Mouse (Mus musculus) frontal cortex, postnatal 36 days (tissue): ENCODE results near the gene Gm10135.
"Not testable (repeated sequence)": the region's sequence is repeated elsewhere in the genome, so short reads cannot be mapped to it uniquely, and the experiment has no call there.

Source experiments
- DNase-seq, 2 experiments: peaks; one replicate each; pipeline ENCODE4 v3.0.0; 2022; ENCODE audit warnings: low spot score in 2 of 2

The Gm10135 gene

GRCm38 (mm10) chr5:72960096-72960495 is 14.4 kb downstream of the Gm10135 start:
- DNase-seq: no peak

GRCm38 (mm10) chr5:72957281-72957680 is 17.2 kb downstream of the Gm10135 start:
- no peak for DNase-seq

DNA sequence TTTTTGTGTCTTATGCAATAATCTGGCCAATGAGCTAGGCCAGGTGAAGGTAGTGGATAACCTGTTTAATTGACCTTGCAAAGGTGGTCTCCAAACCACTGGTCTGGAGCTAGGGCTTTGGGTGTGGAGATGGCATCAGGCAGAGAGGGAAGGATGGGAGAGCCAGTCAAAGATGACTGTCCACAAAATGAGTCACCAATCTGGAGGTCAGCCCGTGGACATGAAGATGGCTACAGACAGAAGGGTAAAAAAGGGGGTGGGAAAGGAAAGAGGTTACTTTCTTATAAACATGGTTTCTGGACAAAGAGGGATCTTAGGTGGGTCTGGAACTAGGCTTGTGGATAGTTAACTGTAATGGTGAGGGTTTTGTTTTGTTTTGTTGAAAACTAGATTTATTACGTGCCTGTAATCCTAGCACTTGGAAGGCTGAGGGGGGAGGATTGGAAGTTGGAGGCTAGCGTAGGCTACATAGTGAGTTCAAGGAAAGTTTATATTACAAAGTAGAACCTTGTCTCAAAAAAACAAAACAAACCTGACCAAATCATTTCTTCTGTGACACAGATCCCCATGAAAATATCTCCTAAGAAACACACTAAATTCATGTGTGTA is 20.4 kb downstream of the Gm10135 start:
- DNase-seq: no peak

DNA sequence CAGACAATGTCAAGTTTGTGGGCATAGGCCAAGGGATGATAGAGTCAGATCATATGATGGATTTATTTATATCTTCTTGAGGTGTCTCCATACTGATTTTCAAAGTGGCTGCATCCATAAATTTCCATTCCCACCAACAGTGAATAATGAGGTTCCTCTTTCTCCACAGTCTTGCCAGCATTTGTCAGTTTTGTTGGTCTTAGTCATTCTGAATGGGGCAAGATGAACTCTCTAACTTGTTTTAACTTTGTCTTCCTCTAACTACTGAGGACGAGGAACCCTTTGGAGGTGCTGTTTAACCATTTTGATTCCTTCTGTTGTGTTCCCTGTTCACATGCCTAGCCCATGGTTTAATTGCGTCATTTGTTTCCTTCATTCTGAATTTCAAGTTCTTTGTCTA is 24.2 kb downstream of the Gm10135 start:
- no peak for DNase-seq

DNA sequence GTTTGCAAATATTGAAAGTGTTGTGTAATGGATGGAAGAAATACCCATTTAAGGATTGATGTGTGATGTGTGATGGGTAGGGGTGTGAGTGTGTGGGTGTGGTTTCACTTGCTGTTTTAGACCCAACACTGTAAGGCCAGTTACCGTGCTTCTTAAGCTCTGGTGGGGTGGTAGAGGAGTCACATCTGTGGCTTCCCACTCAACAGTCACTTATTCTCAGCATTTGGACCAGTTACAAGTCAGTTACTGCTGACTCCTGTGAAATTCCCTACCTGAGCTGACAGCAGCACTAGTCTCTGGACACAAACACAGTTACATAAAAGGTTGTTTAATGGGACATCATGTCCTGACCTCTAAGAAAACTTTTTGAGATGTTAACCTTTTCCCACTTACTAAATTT is 26.4 kb downstream of the Gm10135 start:
- peak in 1 of 2 experiments; percentile 39 for DNase-seq

- DNase-seq: no peak
Observed at GRCm38 (mm10) chr5:72940906-72941432, 33.5 kb downstream of the Gm10135 start.

DNA sequence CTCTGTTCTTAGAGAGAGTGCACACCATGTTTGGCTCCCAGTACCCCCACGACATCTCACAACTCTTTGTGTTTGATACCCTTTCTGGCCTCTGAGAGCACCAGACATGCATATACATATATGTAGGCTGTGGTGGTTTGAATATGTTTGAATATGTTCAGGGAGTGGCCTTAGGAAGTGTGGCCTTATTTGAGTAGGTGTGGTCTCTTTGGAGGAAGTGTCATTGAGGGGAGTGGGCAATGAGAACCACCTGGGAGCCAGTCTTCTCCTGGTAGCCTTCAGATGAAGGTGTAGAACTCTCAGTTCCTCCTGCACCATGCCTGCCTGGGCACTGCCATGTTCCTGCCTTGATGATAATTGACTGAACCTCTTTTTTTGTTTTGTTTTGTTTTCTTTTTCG is 35.2 kb downstream of the Gm10135 start:
- no peak for DNase-seq

- DNase-seq: not testable (repeated sequence)
Observed at GRCm38 (mm10) chr5:72938421-72938820, 36.1 kb downstream of the Gm10135 start.

DNA sequence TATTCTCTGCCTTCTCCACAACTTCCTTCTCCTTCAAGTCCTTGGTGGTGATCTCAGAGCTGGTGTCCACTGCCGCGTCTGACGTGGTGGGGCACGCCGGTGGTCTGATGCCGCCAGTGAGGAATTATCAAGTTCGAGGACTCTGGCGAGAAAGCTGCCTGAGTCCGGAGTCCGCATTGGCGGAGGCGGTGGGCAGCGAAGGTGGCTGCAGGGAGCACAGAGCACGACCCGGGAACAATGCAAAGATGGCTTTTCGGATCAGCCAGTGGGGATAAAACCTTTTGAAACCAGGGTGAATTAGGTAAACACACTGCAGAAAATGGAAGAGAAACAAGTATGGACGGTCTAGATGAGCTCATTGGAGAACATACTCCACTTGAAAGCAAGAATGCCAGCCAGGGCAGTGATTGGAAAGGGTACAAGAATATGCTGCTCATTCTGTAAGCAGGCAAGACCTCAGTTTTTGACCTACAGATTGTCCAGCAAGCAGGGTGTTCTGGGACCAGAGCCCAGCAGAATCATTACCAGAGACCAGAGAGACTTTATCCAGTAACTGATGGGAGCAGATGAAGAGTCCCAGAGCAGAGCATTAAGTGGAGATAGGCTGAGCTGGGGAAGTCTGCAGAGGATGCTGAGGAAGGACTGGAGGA is 41.4 kb downstream of the Gm10135 start:
- no peak for DNase-seq

DNA sequence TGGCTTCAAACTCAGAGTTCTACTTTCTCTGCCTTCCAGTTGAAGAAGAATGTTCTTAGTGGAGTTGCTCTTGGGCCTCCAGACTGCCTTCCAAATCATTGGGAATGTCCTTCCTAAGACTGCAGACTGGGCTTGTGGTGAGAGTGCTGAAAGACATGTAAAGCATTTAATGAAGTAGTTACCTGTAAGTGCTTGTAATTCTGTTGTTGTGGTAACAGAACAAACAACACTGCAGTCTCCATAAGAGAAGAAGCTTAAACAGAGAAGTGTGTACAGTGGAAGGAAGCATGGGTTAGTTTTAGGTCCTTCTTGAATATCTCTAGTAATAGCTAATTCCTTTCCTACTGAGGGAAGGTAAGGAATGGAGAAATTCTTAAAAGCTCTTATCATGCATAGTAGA is 47.4 kb downstream of the Gm10135 start:
- no peak for DNase-seq

DNA sequence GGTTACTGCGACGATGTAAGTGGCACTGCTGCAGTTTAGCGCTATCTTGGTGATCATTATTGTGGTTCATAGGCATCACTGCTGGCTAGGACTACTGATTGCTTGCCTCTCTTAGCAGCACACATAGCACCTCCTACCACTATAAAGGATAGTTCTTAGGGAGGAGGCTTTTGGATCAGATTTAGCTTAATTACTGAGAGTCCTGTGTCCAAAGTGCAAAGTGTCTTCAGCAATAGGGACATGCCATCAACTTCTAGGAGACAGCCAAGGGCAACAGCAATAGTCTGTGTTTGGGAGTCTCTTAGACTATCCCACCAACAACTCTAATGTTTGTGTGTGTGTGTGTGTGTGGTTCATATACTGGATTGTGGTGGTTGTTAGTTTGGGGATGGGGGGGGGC is 51.7 kb downstream of the Gm10135 start:
- no peak for DNase-seq

DNA sequence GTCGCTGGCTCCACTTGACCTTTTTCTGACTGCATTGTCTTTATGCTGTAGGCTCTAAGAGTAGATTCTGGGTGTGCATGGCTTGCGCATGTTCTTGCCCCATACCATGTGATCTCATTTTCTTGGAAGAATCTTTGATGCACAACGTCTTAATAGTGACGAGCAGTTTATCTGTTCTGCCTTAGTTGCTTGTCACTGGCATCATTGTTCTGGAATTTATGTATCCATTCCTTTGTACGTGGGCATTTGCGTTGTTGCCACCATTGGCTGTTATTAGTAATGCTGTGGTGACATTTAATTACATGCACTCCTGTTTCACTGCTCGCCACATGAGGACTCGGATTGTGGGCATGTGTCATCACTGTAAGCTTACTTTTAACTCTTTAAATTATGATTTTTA is 53.3 kb downstream of the Gm10135 start:
- no peak for DNase-seq

DNA sequence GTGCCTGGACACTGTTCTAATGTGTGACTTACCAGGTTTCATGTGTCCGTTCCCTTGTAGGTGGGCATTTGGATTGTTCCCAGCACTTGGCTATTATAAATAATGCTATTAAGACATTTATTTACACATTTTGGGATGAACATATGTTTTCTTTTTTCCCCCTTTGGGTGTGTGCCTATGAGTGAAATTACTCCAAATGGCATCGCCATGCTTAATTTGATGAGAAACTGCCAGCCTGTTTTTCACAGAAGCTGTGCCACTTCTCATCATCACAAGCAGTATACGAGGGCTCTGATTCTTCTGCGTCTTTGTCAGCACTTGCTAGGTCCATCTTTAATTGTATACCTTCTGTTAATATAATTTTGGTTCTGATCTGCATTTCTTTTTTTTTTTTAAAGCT is 54.1 kb downstream of the Gm10135 start:
- DNase-seq: no peak

GRCm38 (mm10) chr5:72916851-72917250 is 57.7 kb downstream of the Gm10135 start:
- DNase-seq: no peak

- no peak for DNase-seq
Observed at GRCm38 (mm10) chr5:72916048-72916447, 58.5 kb downstream of the Gm10135 start.
